Mouse (Mus musculus) megakaryocyte-erythroid progenitor cell, adult 5-6 weeks (primary cell): ENCODE measurements around the gene Camk2g. TPM values are rescaled to one million over a fixed set of nuclear protein-coding genes. Genes with fewer than 3 reads are reported as not detected.

ENCODE experiments used
- ATAC-seq: replicated peaks from 2 replicates; pipeline ENCODE4 v1.8.0; 2016; ENCODE audit warnings: mild to moderate bottlenecking, inconsistent platforms; ENCODE audit not compliant: severe bottlenecking, poor library complexity, low FRiP score, low TSS enrichment
- total RNA-seq, 2 experiments: library from RNA; stranded (forward) in 1 of 2; stranded (reverse) in 1 of 2; fragments of 200-1000, 215-1000 nt in 1 of 2; fragments of >200 nt in 1 of 2; fragmentation: Nextera tagmentation in 1 of 2; gene quantifications; 2 replicates each; pipeline ENCODE4 v1.2.3; 2014 to 2017

The Camk2g gene
- total RNA-seq, 2 experiments from 2014 or later, result 30.8 to 34.8 TPM

DNA sequence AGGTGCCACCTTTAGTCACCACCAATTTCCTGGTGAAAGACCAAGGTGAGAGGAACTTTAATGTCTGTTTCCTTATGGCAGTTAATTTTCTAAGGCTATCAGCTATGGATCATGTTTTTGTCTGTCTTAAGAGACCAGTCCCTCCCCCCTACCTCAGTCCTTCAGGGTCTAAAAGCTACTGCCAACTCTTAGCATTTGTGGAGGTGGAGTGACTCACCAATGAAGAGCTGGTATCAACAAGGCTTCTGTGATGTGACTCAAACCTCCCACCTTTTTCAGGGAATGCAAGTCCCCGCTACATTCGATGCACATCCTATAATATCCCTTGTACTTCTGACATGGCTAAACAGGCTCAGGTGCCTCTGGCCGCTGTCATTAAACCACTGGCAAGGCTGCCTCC is 107.3 kb downstream of the Camk2g start:
- ATAC-seq, result no peak

Other genes starting within 250 kb of the Camk2g start
- 114 and 135 TPM in 2 replicates for gene Ppp3cb, start 247.5 kb downstream of the Camk2g start, total RNA-seq (2014; fragmentation: Nextera tagmentation)
- gene Ppp3cb, start 247.5 kb downstream of the Camk2g start, total RNA-seq (2017), result 60.1 and 69.9 TPM in 2 replicates
- gene Usp54, start 153.0 kb downstream of the Camk2g start, total RNA-seq (2014; fragmentation: Nextera tagmentation), result 7.5 and 14.1 TPM in 2 replicates
- gene Usp54, start 153.0 kb downstream of the Camk2g start, total RNA-seq (2017), result 5.6 and 6.8 TPM in 2 replicates
- not detected in 2 replicates for gene Myoz1, start 137.5 kb downstream of the Camk2g start, total RNA-seq (2014; fragmentation: Nextera tagmentation)
- not detected in 2 replicates for gene Myoz1, start 137.5 kb downstream of the Camk2g start, total RNA-seq (2017)
- gene Synpo2l, start 125.7 kb downstream of the Camk2g start, total RNA-seq (2014; fragmentation: Nextera tagmentation), result not detected in 2 replicates
- gene Synpo2l, start 125.7 kb downstream of the Camk2g start, total RNA-seq (2017), result 0.05 and 0.46 TPM in 2 replicates
- 99.9 and 104 TPM in 2 replicates for gene Sec24c, start 119.8 kb downstream of the Camk2g start, total RNA-seq (2014; fragmentation: Nextera tagmentation)
- 50.4 and 55.1 TPM in 2 replicates for gene Sec24c, start 119.8 kb downstream of the Camk2g start, total RNA-seq (2017)
- gene Fut11, start 99.1 kb downstream of the Camk2g start, total RNA-seq (2014; fragmentation: Nextera tagmentation), result 6.7 and 8.6 TPM in 2 replicates
- gene Fut11, start 99.1 kb downstream of the Camk2g start, total RNA-seq (2017), result 2.7 and 3.7 TPM in 2 replicates
- gene Chchd1, start 91.1 kb downstream of the Camk2g start, total RNA-seq (2014; fragmentation: Nextera tagmentation), result 202 and 239 TPM in 2 replicates
- gene Chchd1, start 91.1 kb downstream of the Camk2g start, total RNA-seq (2017), result 102 and 122 TPM in 2 replicates
- gene Zswim8, start 86.5 kb downstream of the Camk2g start, total RNA-seq (2014; fragmentation: Nextera tagmentation), result 34.3 and 35.6 TPM in 2 replicates
- gene Zswim8, start 86.5 kb downstream of the Camk2g start, total RNA-seq (2017), result 16.5 and 22.0 TPM in 2 replicates
- 81.5 and 88.9 TPM in 2 replicates for gene Ndst2, start 59.5 kb downstream of the Camk2g start, total RNA-seq (2014; fragmentation: Nextera tagmentation)
- gene Ndst2, start 59.5 kb downstream of the Camk2g start, total RNA-seq (2017), result 15.1 and 19.4 TPM in 2 replicates
- not detected in 2 replicates for gene Plau, start 42.6 kb upstream of the Camk2g start, total RNA-seq (2014; fragmentation: Nextera tagmentation)
- gene Plau, start 42.6 kb upstream of the Camk2g start, total RNA-seq (2017), result 0.38 TPM in 1 of 2 replicates, not detected in the other
- 56.7 and 62.3 TPM in 2 replicates for gene Vcl, start 135.3 kb upstream of the Camk2g start, total RNA-seq (2014; fragmentation: Nextera tagmentation)
- 55.2 and 63.7 TPM in 2 replicates for gene Vcl, start 135.3 kb upstream of the Camk2g start, total RNA-seq (2017)